Mouse (Mus musculus): ENCODE results near the gene Castor1.
"Not testable (repeated sequence)": the region's sequence is repeated elsewhere in the genome, so short reads cannot be mapped to it uniquely, and the experiment has no call there.

Castor1 gene

DNA sequence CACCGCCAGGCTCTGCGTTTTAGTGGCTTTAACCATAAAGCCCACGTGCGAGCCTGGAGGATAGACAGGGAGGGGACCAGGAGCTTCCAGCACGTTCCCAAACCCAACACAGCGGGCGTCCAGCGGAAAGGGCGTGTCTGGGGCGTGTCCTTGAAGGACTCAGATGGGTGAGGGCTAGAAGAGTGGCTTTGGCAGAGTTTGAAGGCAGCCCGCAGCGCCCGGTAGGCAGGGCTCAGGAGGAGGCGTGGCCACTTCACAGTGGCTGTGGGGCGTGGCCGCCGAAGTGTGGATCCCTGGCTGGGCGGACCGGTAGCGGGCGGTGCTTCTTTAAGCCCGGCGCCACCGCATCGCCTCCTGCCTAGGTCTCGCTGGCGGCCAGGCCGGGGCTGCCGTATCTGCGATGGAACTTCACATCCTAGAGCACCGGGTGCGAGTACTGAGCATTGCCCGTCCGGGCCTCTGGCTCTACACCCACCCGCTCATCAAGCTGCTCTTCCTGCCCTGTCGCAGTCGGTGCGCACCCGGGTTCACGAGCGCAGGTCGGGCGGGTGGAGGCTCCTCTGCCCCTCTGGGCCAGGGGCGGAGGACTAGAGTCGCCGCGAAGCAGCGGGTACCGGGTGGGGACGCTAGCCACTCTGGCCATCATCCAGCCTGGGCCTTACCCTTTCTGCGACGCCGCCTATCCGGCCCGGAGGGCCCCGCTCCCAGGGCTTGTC, at the start of gene Castor1:
TSS of gene Castor1 (plus strand) at position 312 of the 716 bp plus-strand sequence.
- in situ Hi-C loops (cut with MboI, MseI): no loop called here

DNA sequence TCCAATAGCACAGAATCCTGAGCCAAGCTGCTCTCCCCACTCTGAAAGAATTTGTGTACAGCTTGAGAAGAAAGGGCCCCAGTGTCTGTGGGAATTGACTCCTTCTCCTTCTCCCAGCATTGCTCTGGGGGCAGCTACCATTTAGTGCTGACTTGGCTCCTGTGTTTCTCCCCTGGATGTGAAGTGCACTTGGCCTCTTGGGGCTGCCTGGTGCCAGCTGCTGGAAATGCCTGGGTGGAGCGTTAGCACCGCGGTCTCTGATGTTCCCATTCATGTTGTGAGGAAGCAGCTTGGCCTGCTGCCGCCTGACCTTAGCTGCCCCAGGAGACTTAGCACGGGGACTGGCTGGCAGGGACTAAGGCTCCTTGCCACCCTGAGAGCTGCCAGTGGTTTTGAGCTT, 43.4 kb upstream of the Castor1 start:
- in situ Hi-C loops (cut with MboI, MseI): loop anchor here (5.0 kb wide), 1 partner anchor 38 kb away; no protein-coding TSS in a partner anchor

DNA sequence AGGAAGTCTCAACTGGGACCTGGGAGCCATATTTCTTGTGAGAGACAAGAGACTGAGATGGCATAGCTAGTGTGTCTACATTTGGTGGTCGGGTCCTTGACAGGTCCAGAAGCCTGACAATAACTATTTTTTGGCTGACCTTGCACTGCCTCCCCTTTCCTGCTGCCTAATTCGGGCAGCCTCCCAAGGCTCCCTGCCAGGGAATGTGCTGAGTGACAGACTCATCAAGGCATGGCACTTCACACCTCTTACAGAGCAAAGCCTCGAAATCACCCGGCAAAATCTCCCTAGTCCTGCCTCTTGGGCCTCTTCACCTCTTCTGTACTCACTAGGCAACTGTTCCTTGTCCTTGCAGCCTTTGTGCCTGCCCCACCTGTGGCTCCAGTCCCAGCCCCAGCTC, 40.3 kb upstream of the Castor1 start:
- in situ Hi-C loops (cut with MboI, MseI): no loop called here

DNA sequence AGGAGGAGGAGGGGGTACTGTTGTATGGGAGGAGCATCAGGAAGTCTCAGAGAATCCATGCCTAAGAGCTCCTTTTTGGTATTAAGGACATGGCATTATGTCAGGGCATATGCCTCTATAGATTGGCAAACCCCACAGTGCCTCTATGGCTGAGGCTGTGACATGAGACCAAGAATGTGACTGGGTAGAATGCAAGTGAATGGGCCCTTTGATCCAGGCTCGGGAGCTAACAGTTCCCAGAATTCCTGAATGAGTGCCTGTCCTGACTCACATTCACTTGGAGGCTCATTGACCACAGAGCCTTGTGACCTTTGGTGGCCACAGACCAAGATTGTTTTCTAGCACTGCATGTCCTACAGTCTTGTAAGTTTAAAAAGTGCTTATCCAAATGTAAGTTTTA, 36.0 kb upstream of the Castor1 start:
- in situ Hi-C loops (cut with MboI, MseI): no loop called here

DNA sequence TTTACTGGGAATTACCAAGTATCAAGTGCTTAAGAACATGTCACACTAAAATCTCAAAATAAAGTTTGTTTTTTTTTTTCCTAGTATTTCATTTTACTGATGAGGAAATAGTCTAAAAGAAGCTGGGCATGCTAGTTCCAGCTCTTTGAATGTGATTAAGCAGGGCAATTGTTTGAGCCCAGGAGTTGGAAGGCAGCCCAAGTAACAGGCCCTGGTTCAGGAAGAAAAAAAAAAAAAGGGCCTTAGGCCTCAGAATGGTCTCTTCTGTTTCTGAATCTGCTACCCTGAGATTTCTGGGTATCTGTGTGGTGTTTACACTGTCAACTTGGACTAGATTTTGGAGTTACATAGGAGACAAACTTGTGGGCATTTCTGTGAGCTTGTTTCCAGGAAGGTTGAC, 34.5 kb upstream of the Castor1 start:
- in situ Hi-C loops (cut with MboI, MseI): no loop called here

DNA sequence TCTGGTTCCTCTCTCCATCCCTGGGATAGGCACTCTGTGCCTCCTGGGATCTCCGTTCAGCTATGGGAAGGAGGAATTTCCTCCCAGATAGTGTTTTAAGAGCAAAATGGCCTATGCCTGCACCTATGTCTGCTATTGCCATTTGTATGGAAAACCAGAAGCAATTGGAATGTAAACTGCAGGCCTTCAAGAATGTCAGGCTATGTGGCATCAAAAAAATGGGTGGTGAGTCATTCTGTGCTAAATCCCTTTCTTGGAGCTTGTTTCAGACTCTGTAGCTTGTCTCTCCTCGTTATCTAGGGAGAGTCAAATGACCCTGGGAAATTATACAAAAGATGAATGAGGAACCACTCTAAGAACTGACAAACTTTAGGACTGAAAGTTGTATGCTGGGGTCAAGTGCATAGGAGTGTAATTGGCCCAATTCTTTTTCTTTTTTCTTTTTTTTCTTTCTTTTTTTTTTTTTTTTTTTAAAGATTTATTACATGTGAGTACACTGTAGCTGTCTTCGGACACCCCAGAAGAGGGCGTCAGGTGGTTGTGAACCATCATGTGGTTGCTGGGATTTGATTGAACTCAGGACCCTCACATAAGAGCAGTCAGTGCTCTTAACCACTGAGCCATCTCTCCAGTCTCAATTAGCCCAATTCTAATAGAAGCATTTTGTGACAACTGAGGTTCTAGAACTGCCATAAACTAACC, 33.6 kb upstream of the Castor1 start:
- in situ Hi-C loops (cut with MboI, MseI): no loop called here

DNA sequence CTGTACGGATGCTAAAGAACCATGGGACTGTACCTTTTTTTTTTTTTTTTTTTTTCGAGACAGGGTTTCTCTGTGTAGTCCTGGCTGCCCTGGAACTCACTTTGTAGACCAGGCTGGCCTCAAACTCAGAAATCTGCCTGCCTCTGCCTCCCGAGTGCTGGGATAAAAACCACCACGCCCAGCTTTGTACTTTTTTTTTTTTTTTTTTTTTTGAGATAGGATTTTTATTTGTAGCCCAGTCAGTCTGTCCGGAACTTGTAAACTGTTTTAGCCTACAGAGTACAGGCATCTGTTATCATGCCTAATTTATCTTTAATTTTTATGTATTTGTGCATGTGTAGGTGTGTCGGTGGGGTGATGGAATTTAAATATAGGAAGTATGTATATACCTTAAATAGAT, 32.5 kb upstream of the Castor1 start:
- in situ Hi-C loops (cut with MboI, MseI): not testable (repeated sequence)

DNA sequence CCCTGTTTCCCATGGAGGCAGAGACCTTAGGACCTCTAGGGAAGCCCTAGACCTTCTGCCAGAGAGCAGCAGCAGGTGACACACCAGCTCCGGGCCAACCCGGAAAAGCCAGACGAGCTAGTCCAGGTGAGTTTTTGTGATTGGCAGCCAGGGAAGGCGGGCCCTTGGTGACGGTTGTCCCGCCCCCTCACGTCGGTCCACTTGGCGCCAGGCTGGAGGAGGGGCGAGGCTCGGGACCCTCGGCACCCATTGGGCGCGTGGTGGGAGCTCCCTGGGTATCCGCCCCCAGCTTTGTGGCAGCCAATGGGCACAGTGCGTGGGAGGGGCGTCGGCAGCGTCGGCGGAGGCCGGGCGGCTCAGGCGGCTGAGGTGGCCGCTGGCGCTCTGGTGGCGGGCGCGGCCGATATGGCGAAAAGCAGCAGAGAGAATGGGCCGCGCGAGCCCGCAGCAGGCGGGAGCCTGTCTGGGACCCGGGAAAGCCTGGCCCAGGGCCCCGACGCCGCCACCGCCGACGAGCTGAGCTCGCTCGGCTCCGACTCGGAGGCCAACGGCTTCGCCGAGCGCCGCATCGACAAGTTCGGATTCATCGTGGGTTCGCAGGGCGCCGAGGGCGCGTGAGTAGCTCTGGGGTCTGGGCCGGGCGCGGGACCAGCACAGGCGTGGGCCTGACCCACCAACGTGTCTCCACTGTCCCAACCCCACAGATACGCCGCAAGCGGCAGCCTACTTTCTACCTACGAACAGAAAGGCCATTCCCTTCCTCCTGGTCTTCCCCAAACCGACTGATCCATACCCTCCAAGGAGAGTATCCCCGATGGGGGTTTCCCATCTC, 31.3 kb upstream of the Castor1 start, which contains the start of gene Tbc1d10a:
TSS of gene Tbc1d10a (plus strand) at position 304 of the 832 bp plus-strand sequence.
- in situ Hi-C loops (cut with MboI, MseI): no loop called here

DNA sequence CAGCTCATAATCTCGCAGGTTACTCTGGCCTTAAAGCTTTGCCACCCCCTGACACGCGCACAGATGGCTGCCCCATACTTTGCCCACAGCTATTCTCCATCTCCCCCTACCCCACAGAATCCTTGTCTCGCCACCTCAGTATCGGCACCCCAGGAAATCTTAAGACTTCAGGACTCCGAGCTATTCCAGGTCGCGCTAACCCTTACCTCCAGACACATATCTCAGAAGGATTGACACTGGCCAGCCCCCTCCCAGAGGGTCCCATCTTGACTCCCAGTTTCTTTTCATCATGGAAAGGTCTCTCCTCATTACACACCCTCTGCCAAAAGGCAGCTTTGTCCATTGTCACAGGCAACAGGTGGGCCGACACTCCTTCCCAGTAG, 30.7 kb upstream of the Castor1 start:
- in situ Hi-C loops (cut with MboI, MseI): no loop called here

DNA sequence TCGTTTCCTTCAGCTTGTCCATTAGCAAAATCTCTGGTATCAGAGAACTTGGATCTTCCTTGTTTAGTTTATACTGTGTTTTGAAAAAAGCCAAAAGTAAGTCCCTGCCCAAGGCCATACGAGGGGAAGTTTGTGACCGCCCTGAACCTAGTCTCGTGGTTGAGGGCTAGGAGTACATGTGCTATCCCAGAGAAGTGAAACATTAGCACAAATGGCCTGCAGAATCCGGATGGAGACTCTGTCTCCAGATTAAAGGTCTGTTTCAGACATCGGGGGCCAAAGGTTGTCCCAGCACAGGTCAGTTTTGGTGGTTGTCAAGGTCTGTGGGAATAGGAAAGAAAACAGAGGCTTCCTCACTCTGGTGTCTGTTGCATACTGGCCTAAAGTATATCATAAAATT, 28.8 kb upstream of the Castor1 start:
- in situ Hi-C loops (cut with MboI, MseI): no loop called here

DNA sequence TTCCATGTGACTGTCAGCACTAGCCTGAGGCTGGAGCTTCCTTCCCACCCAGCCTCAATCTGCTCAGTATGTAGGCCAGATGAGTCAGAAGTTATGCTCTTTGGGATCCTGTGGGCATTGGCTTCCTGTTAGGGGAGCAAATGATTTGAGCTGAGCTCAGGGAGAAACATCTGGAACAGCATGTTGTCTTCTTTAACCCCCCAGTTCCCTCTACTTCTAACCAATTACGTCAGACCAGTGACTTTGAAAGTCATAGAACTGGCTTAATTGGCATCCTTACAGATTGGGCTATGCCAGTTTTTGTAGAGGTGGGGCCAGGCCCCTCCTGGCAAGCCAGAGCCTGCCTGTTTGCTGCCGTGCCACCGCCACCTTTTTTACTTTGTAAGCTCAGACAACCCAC, 27.3 kb upstream of the Castor1 start:
- in situ Hi-C loops (cut with MboI, MseI): no loop called here

DNA sequence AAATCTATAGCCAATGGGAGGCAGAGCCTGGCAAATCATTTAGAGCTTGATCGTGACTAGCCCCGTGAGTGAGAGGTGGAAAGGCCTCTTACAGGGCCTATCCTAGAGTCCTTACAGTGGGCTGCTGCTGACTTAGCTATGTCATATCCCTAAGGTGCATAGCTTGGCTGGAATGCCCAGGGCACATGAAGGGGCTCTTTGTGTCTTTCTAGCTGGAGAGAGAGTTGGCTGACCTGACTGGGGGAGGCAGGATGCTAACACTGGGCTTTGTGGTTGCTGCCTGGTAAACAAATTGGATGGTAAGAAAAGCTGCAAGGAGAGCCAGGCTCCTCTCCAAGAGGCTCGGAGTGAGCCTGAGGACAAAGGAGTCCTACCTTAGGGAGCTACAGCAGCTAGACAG, 25.3 kb upstream of the Castor1 start:
- in situ Hi-C loops (cut with MboI, MseI): no loop called here

DNA sequence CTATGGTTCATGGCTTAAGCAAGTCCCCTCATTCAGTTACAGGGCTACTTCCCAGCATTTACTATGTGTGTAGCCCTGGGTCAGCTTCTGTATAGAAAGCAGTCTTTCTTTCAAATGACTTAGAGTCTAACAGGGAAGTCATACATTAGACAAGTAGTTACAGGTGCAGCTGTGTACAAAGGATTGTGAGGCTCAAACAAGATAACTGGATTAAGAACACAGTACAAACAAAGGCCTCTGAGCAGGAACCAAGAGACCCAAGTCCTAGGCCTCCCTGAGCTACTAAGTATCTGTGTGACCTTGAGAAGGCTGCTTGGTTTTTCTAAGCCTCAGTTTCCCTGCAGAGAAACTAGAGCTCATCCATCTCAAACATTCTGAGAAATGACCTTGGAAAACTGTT, 24.6 kb upstream of the Castor1 start:
- in situ Hi-C loops (cut with MboI, MseI): no loop called here

DNA sequence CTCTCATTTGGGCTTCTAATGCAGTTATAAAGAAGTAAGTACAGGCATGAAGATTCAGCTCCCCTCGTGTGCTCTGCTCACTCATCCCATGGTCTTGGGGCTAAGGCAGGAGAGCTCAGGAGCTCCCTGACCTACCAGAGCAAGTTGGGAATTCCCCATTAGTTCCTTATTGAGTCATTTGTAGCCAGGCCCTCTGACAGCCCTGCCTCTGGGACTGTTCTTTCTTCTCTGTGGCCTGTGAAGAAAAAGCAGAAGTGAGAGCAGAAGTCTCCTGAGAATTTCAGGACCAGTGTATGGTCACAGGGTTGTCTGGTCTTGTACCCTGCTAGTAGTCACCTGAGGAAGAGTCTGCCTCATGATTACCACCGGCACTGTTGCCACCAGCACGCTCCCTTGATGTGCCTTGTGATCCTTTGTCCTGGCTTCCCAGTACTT, 22.4 kb upstream of the Castor1 start:
- in situ Hi-C loops (cut with MboI, MseI): no loop called here

DNA sequence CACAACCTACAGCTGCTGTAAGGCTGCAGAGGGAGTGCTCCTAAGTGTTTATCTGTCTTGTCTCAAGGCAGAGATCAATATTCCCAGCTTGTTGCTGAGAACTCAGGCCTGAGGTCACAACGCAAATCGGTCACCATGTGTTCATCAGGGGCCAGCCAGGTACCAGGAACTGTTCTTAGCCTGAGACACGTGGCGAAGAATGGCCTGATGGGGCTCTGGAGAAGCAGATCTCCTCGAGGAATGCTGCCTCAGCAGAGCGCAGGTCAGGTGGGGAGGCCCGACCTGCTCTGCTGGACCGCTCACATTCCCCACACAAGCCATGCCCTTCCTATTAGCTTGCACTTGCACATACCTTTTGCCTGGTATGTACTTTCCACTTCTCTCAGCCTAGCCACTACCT, 21.4 kb upstream of the Castor1 start:
- in situ Hi-C loops (cut with MboI, MseI): no loop called here

DNA sequence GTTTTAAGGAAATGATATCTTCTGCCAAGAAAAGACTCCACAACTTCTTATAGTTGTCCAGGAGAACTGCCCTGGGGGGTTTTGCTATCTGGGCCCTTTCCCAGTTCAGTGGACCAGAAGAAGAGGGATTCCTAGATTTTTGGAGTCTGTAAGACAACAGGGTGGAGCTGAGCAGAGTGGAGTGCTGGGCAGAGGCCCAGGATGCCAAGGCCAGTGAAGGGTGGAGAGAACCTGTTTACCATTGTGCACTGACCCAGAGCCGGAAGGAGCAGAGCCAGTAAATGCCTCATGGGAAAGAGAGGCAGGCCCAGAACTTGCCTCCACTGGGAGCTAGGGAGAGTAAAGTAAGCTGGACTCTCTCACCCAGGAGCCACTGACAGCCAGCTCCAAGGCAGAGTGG, 20.3 kb upstream of the Castor1 start:
- in situ Hi-C loops (cut with MboI, MseI): no loop called here

DNA sequence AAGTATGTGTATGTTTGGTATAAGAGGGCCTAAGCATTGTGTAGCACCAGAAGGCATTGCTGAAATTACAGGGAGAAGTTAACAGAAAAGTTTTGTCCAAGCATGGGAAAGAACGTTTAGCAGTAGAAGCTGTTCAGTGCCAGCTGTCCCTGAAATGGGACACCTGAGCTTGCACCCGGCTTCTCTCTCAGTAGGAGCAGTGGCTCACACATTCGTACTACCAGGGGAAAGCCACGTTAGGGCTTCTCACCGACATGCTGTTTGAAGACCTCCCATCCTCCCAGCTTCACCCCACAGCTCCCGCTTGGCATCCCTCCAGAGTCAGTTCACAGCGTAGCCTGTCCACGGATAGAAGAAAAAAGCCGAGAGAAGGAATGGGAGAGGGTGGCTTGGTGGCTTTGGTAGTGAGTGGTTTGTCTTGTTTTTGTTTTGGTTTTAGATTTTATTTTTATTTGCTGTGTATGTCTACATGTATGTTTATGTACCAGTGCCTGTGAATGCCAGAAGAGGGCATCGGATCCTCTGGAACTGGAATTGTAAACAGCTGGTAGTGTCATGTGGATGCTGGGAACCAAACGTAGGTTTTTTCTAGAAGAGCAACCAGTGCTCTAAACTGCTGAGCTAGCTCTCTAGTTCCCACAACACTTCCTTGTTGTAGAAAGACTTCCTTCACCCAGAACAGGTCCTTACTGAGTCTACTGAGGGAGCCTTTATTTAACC, 15.9 kb upstream of the Castor1 start:
- in situ Hi-C loops (cut with MboI, MseI): no loop called here

DNA sequence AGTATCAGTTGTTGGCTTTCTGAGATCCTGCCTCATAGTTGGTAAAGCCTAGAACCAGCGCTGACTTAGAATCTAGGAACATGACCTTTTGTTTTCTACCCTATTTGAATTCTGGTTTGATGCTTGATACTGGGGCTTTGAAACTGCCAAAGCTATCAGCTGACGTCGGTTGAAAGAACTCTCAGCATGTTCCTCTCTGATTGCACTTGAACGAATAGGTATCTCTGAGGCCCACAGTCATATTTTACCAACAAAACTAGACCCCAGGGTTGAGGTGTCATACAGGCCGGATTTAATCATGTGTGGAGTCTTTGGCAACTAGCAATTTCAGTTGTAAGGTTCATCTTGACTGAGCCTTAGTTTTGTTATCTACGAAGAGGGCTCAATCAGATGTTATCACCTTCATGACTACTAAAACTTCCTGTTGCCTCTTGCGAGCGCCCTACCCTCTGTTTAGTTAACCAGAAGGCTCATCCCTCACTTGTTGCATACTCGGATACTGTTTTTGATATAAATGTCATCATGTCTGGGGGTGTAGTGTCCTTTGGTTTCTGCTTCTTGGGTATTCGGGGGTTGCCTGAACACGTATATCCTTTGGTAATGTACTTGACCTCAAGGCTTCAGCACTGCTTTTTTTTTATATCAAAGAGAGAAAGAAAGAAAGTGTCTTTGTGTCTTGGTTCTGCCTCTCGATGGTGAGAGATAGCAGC, 14.9 kb upstream of the Castor1 start:
- in situ Hi-C loops (cut with MboI, MseI): no loop called here

DNA sequence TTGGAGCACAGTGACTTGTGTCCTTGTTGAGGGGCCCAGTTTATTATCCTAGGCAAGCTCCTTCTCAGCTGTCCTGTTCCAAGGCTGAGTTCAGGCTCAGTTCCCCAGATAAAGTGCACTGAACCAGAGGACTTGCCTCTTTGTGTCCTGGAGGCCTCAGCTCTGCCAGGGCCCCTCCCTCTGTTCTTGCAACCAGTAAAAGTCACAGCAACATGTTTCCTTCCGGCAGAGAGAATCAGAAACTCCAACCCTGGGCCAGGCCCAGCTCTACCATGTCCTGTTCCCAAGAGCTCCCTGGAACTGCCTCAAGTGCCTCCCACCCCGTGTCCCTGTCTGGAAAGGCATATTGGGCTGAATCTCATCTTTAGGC, 14.3 kb upstream of the Castor1 start:
- in situ Hi-C loops (cut with MboI, MseI): no loop called here

DNA sequence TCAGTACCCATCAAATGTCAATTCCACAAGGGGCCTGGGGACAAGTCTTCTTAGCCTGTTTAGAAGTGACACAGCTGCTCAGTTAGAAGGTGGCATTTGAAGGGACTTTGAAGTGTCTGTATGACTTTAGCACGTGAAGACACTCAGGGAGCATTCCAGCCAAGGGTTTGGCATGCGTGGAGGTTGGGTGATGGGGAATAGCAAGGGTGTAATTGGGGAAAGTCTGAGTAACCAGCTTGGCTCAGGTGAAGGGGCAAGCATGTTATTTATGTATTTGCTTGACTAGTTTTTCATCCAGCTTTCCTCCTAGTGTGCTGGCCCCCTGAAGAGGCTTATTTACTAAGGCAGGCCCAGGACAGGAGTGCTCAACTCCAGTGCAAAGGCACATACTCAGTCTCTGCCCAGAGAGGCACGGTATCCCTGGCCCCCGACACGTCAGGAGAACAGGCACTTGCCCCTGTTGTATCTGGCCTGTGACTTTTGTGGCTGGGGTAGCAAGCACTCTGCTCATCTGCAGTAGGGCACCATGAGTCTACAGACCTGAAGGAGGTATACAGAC, 12.8 kb upstream of the Castor1 start:
- in situ Hi-C loops (cut with MboI, MseI): loop anchor here (5.0 kb wide), 1 partner anchor 68 kb away; the partner anchor contains the start of gene Rnf215

DNA sequence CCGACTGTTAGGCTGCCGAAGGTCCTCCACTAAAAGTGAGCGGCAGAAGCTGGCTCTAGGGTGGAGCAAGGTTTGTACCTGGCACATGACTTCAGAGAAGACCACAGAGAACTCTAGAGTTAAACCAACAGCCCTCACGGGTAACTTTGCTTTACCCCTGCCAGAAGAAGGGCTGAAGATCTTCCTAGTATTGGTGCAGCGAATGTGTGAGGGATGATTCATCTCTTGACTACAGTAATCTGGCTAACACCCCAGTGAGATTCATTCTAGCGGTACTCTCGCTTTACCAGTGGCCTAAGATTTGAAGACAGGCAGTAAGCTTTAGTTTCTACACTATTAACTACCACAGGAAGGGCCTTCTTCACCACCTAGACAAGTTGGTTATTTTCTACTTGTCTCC, 12.1 kb upstream of the Castor1 start:
- in situ Hi-C loops (cut with MboI, MseI): loop anchor here (5.0 kb wide), 1 partner anchor 69 kb away; the partner anchor contains the start of gene Rnf215
